Mouse (Mus musculus) liver, embryonic 15.5 days (tissue): ENCODE data around the gene Capn10. TPM values are rescaled to one million over a fixed set of nuclear protein-coding genes. Genes with fewer than 3 reads are reported as not detected.

Source experiments
- ATAC-seq: fragments of 200-750 bp; cut with Nextera tagmentation; 2 replicates; pipeline ENCODE4 v1.8.0; 2017; ENCODE audit warnings: moderate number of reproducible peaks, mild to moderate bottlenecking, moderate library complexity; ENCODE audit not compliant: insufficient read depth
- H3K27ac ChIP-seq: fragments of 300-500 bp; sonication (generic); replicated peaks from 2 replicates; pipeline ENCODE4 v1.5.1; 2015; ENCODE audit warnings: mild to moderate bottlenecking, inconsistent platforms
- H3K27me3 ChIP-seq: fragments of 300-500 bp; sonication (generic); 2 replicates; pipeline ENCODE4 v1.6.1; 2015; ENCODE audit warnings: mild to moderate bottlenecking, inconsistent platforms
- H3K36me3 ChIP-seq: fragments of 300-500 bp; sonication (generic); replicated peaks from 2 replicates; pipeline ENCODE4 v1.6.1; 2015; ENCODE audit warnings: moderate library complexity, mild to moderate bottlenecking, inconsistent platforms
- H3K4me1 ChIP-seq: fragments of 300-500 bp; sonication (generic); replicated peaks from 2 replicates; pipeline ENCODE4 v1.6.1; 2015; ENCODE audit warnings: inconsistent platforms
- H3K4me2 ChIP-seq: fragments of 300-500 bp; sonication (generic); 2 replicates; pipeline ENCODE4 v1.6.1; 2015; ENCODE audit warnings: moderate library complexity, mild to moderate bottlenecking, inconsistent platforms
- H3K4me3 ChIP-seq: fragments of 300-500 bp; sonication (generic); replicated peaks from 2 replicates; pipeline ENCODE4 v1.5.1; 2015; ENCODE audit warnings: mild to moderate bottlenecking, inconsistent platforms
- H3K9ac ChIP-seq: fragments of 300-500 bp; sonication (generic); 2 replicates; pipeline ENCODE4 v1.6.1; 2015; ENCODE audit warnings: moderate library complexity, mild to moderate bottlenecking, inconsistent platforms
- H3K9me3 ChIP-seq: fragments of 300-500 bp; sonication (generic); replicated peaks from 2 replicates; pipeline ENCODE4 v1.6.1; 2016; ENCODE audit warnings: inconsistent platforms
- WGBS: fragments of 180-500 bp; shearing (Covaris S2); methylation state at CpG from one replicate; pipeline ENCODE4 v1.1.7; 2015; ENCODE audit warnings: mixed read lengths; ENCODE audit not compliant: insufficient replicate concordance; 5-methylcytosine and 5-hydroxymethylcytosine counted together
- polyA plus RNA-seq: library from polyadenylated mRNA; unstranded; fragments of >200 nt; fragmentation: Nextera tagmentation; extraction: Ambion mirVana; gene quantifications from 2 replicates; pipeline ENCODE4 v1.2.1, GENCODE M21; 2015

The Capn10 gene
- polyA plus RNA-seq, 1 experiment from 2014 or later: 15.7 TPM

DNA sequence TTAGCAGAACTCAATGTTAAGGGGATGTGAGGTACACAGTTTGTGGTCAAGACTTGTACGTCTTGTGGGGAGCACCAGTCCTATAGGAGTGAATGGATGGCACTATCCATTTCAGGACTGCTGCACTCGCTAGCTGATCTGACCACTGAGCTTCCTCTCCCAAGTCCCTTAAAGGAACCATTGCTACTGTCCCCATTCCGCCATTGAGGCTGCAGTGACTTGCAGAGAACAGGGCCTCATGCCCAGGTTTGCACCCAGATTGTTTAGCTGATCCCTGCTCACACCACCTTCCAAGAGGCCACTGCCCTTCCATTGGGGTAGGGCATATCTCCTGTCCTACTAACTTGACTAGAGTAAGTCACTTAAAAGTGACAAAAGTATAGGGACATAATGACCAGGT lies 25.5 kb upstream of the Capn10 start:
- Histone ChIP-seq H3K4me2 (no peak overlapping the region), H3K9me3 (no peaks in the 10 kb centered on the region), H3K9ac (no peak overlapping the region), H3K36me3 (no peaks in the 10 kb centered on the region), H3K4me3 (no peak overlapping the region), H3K4me1 (peaks cover 69% of the 10 kb centered on the region), H3K27ac (no peak overlapping the region), H3K27me3 (no peaks in the 10 kb centered on the region; the same call in 1 of the 2 replicates)
- WGBS: 75% methylated on average over 3 of the region's 3 CpGs
- no peak for ATAC-seq

DNA sequence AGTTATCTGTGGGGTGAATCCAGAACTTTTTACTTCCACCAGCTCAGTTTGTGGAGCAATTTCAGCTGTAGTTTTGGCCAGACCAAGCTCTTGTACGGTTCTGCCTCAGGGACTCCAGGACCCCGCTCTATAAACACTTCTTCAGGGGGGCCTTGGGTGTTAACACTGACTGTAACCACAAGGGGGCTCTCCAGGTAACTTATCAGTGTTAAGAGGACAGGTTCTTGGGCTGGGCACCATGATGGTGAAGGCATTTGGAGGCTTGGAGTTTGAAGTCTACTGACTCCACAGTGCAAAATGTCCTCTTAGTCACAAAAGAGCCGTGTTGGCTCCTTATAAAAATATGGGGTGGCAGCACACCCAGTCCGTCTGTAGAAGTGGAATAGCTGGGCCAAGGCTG lies 25.1 kb upstream of the Capn10 start:
- H3K4me3 ChIP-seq: no peak overlapping the region
- no peaks in the 10 kb centered on the region for H3K9me3 ChIP-seq
- H3K4me2 ChIP-seq: no peak overlapping the region
- peaks cover 3% of the 10 kb centered on the region; the same call in 1 of the 2 replicates for H3K36me3 ChIP-seq
- no peak overlapping the region for H3K27ac ChIP-seq
- no peak for ATAC-seq
- 60% methylated on average over 4 of the region's 4 CpGs for WGBS
- H3K27me3 ChIP-seq: no peaks in the 10 kb centered on the region; the same call in 1 of the 2 replicates
- peaks cover 70% of the 10 kb centered on the region for H3K4me1 ChIP-seq
- H3K9ac ChIP-seq: no peak overlapping the region

DNA sequence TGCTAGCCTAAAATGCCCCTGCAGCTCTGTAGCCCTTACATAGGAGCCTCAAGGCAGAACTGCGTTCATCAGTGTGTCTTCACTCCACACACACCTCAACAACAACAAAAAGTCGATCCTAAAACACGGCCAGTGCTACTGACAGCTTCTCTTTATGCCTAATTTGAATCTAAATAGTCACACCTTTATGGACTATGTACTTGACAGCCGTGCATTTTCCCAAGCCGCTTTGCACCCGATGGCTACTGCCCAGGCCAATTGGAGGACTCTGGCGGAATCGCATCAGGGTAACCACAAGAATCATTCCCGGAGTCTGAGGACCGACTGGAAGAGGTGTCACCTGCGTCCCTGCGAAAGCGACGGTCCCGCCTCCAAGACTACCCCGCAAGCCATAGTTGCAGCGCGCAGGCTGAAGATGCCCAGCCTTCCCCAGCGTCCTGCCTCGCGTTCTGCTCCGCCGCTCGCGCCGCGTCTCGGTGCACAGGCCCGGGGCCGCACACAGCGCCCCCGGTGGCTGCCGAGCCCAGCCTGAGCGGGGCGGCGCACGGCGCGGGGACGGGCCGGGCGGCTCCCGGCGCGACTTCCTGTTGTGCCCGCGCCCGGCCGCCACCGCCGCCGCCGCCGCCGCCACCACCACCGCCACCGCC lies 23.8 kb upstream of the Capn10 start, which contains the start of gene Rnpepl1:
Rnpepl1 (plus strand) TSS at position 545 of the 647 bp plus-strand sequence.
- Histone ChIP-seq H3K9ac (peak within 1 kb of the TSS; percentile 81), H3K4me2 (peak within 1 kb of the TSS; percentile 94), H3K4me3 (peak within 1 kb of the TSS; percentile 75), H3K36me3 (peaks cover 15% of the 10 kb centered on the region), H3K9me3 (no peaks in the 10 kb centered on the region), H3K27ac (peak within 1 kb of the TSS; percentile 83), H3K27me3 (no peaks in the 10 kb centered on the region; the same call in 1 of the 2 replicates), H3K4me1 (peaks cover 74% of the 10 kb centered on the region)
- peak; percentile 58 for ATAC-seq
- under 1% methylated on average over 52 of the region's 57 CpGs for WGBS

DNA sequence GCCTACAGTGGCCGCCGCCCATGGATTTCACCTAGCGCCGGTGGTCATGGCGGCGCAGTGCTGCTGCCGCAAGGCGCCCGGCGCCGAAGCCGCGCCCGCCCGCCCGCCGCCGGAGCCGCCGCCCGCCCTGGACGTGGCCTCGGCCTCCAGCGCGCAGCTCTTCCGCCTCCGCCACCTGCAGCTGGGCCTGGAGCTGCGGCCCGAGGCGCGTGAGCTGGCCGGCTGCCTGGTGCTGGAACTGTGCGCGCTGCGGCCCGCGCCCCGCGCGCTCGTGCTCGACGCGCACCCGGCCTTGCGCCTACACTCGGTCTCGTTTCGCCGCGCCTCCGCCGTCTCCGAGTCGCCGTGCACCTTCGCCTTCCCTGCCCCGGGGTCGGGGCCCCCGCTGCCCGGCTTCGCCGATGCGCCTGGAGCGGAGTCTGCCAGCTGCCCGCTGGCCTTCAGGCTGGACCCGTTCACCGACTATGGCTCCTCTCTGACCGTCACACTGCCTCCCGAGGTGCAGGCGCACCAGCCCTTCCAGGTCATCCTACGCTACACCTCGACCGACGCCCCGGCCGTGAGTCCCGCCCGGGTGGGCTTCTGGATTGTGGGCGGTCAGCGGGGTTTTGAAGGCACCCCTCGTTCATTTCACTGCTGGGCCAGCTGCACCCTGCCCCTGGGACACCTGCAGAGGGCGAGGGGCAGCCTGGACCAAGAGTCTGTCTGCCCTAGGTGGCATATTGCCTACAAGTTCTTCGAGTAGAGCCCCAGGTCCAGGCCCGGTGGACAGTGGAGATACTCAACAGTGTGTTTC lies 23.1 kb upstream of the Capn10 start:
- Histone ChIP-seq H3K4me3 (peak overlapping the region; percentile 75), H3K27ac (peak overlapping the region; percentile 83), H3K36me3 (peaks cover 23% of the 10 kb centered on the region), H3K27me3 (no peaks in the 10 kb centered on the region), H3K9me3 (no peaks in the 10 kb centered on the region), H3K9ac (peak overlapping the region; percentile 81), H3K4me2 (peak overlapping the region; percentile 94), H3K4me1 (peaks cover 70% of the 10 kb centered on the region)
- 1% methylated on average over 69 of the region's 85 CpGs for WGBS
- ATAC-seq: peak; percentile 11

DNA sequence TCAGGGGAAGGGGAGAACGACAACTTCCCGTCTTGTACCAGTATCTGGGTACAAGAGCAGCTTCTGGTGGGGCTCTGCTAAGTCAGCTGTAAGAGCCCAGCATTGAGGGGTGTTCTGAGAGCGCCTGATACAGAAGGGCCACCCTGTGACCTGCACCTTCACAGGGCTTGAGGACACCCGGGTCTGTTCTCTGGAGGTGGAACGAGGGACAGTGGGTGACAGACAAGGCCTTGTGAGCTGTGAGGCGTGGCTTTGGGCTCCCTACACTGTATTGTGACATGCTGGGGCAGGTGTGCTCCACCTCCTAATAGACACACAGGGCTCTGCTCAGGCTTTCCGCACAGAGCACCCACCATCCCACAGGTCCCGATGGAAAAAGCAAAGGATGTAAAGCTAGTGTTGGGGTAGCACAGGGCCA lies 22.4 kb upstream of the Capn10 start:
- H3K4me2 ChIP-seq: peak overlapping the region; percentile 94
- no peaks in the 10 kb centered on the region for H3K9me3 ChIP-seq
- peaks cover 64% of the 10 kb centered on the region for H3K4me1 ChIP-seq
- WGBS: 33% methylated on average over 8 of the region's 8 CpGs
- H3K27me3 ChIP-seq: no peaks in the 10 kb centered on the region
- H3K9ac ChIP-seq: peak overlapping the region; percentile 81
- H3K36me3 ChIP-seq: peaks cover 29% of the 10 kb centered on the region
- peak overlapping the region; percentile 83 for H3K27ac ChIP-seq
- peak overlapping the region; percentile 75 for H3K4me3 ChIP-seq
- no peak for ATAC-seq

DNA sequence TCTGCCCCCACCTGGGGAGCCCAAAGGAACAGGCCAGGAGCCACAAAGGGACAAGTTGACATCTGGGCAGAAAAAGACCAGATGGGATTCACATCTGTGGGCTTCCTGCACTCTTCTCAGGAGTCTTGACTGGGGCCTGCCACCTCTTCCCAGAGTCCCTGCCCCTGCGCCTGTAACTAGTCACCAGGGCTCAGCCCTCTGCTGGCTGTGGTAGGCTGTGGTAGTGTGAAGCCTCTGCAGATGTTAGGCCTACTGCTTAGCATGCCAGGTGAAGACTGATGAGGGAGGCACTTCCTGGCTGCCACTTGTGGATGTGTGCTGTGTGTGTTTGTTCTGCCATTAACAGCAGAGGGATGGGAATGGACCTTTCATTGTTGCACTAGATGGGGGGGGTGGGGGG lies 21.9 kb upstream of the Capn10 start:
- Histone ChIP-seq H3K4me2 (peak overlapping the region; percentile 94), H3K4me1 (peaks cover 61% of the 10 kb centered on the region), H3K9ac (peak overlapping the region; percentile 81), H3K9me3 (no peaks in the 10 kb centered on the region), H3K4me3 (peak overlapping the region; percentile 75), H3K27me3 (no peaks in the 10 kb centered on the region), H3K36me3 (peaks cover 35% of the 10 kb centered on the region), H3K27ac (no peak overlapping the region)
- no peak for ATAC-seq
- WGBS: 30% methylated on average over 1 of the region's 1 CpGs

DNA sequence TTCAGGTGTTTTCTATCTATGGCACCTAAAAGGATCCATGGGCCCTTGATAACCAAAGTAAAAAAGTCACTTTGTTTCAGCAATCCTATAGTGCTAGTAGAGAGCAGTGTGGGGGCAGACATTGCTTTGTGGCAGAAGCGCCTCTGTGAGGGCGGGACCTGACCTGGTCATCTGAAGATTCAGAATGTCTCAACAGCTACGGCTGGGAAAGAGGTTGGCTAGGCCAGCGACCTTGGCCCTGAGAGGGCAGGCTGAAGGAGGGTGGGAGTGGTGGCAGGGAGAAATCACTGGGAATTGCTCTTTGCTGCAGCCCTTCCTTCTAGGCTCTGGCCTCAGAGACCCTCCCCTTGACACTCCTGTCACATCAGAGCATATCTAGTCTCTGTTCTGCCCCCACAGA lies 19.9 kb upstream of the Capn10 start:
- peaks cover 54% of the 10 kb centered on the region for H3K36me3 ChIP-seq
- no peak overlapping the region for H3K4me2 ChIP-seq
- H3K9ac ChIP-seq: no peak overlapping the region
- ATAC-seq: no peak
- 80% methylated on average over 4 of the region's 4 CpGs for WGBS
- peaks cover 43% of the 10 kb centered on the region for H3K4me1 ChIP-seq
- no peaks in the 10 kb centered on the region for H3K27me3 ChIP-seq
- no peaks in the 10 kb centered on the region for H3K9me3 ChIP-seq
- no peak overlapping the region for H3K27ac ChIP-seq
- no peak overlapping the region for H3K4me3 ChIP-seq

DNA sequence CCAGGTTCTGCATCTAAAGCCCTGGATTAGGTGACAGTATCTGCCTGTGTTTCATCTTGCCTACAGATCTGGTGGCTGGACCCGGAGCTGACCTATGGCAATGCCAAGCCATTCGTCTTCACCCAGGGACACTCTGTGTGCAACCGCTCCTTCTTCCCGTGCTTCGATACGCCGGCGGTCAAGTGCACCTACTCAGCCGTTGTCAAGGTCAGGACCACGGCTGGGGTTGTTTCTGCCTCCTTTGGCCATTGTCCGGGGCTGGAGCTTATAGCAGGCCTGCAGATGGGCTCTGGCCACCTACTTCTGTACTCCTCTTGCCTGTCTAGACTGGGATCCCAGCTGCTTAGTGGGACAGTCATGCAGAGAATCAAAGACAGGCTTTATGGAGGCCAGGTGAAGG lies 19.2 kb upstream of the Capn10 start:
- peaks cover 62% of the 10 kb centered on the region for H3K36me3 ChIP-seq
- H3K9ac ChIP-seq: no peak overlapping the region
- H3K9me3 ChIP-seq: no peaks in the 10 kb centered on the region

DNA sequence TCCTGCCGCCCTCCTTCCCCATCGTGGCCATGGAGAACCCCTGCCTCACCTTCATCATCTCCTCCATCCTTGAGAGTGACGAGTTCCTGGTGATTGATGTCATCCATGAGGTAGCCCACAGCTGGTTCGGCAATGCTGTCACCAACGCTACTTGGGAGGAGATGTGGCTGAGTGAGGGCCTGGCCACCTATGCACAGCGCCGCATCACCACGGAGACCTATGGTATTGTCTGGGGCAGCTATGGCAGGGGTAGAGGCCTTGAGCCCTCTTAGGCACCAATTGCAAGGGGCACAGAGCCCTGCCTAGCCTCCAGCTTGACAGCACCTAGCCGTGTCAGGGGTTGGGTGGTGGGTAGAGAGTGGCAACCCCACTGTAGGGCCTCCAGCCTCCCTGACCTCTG lies 17.5 kb upstream of the Capn10 start:
- no peak for ATAC-seq
- no peak overlapping the region for H3K9ac ChIP-seq
- no peaks in the 10 kb centered on the region for H3K27me3 ChIP-seq
- peaks cover 33% of the 10 kb centered on the region for H3K4me1 ChIP-seq
- H3K4me3 ChIP-seq: no peak overlapping the region
- WGBS: 80% methylated on average over 9 of the region's 9 CpGs
- H3K27ac ChIP-seq: no peak overlapping the region
- peaks cover 67% of the 10 kb centered on the region for H3K36me3 ChIP-seq
- no peaks in the 10 kb centered on the region for H3K9me3 ChIP-seq
- no peak overlapping the region for H3K4me2 ChIP-seq

More for the DNA sequence above, 19.2 kb upstream of the Capn10 start:
- no peak overlapping the region for H3K27ac ChIP-seq
- 88% methylated on average over 11 of the region's 11 CpGs for WGBS
- H3K4me3 ChIP-seq: no peak overlapping the region
- no peaks in the 10 kb centered on the region for H3K27me3 ChIP-seq
- H3K4me2 ChIP-seq: no peak overlapping the region
- no peak for ATAC-seq
- H3K4me1 ChIP-seq: peaks cover 37% of the 10 kb centered on the region

DNA sequence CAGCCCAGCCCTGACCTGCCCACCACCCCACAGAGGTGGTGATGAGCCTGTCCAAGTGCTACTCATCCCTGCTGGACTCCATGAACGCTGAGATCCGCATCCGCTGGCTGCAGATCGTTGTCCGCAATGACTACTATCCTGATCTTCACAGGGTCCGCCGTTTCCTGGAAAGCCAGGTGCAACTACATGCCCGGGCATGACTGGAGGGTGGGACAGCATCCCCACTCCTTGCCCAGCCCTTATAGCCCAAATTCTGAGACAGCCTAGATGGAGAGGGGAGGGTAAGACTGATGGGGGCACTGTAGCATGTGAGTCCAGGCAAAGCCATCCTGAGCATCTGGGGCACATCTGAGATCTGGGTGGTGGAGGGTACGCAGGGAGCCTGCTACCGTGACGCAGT lies 15.0 kb upstream of the Capn10 start:
- no peaks in the 10 kb centered on the region for H3K27me3 ChIP-seq
- H3K4me2 ChIP-seq: no peak overlapping the region
- peaks cover 63% of the 10 kb centered on the region for H3K36me3 ChIP-seq
- no peak overlapping the region for H3K27ac ChIP-seq
- no peak for ATAC-seq
- H3K4me1 ChIP-seq: peaks cover 17% of the 10 kb centered on the region
- no peaks in the 10 kb centered on the region for H3K9me3 ChIP-seq
- H3K9ac ChIP-seq: no peak overlapping the region
- WGBS: 93% methylated on average over 11 of the region's 11 CpGs
- no peak overlapping the region for H3K4me3 ChIP-seq

DNA sequence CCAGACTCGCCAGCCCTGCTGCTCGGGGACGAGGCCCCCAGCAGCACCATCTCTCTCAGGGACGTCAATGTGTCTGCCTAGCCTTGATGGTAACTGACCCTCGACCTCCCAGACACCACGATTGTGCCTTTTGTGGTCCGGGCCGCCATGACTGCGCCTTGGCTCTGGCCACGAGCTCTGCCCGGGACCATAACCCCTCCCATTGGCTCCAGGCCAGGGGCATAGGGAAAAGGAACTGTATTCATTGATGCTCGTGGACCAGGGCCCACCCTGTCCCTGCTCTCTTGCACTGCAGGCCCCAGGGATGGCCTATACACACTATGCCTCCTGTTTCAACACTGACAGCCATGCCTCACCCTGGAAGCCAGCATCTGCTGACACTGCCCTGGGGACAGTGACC lies 14.4 kb upstream of the Capn10 start:
- Histone ChIP-seq H3K27ac (no peak overlapping the region), H3K27me3 (no peaks in the 10 kb centered on the region), H3K4me2 (no peak overlapping the region), H3K9ac (no peak overlapping the region), H3K4me1 (peaks cover 14% of the 10 kb centered on the region), H3K4me3 (no peak overlapping the region), H3K36me3 (peaks cover 57% of the 10 kb centered on the region), H3K9me3 (no peaks in the 10 kb centered on the region)
- WGBS: 71% methylated on average over 12 of the region's 12 CpGs
- ATAC-seq: no peak
